ENCODE assay signal across 10 mouse cellular contexts in the genomic region with DNA sequence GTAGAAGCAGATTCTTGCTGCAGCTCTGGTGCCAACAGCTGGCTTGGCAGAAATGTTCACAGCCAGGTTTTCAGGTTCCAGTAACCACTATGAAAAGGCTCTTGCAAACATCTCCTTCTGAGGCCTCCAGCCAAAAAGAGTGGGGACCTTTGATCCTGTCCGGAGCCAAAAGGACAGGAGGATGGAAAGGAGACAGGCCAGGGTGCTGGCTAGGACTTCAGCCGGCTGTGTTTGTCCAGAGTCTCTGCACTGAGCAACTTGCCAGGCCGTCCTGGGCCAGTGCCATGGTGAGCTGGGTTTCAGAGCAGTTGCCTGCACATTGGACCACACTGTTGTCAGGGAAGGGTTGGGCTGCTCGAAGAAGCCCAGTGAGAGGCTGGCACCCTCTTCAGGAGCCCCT. TPM values are rescaled to one million over a fixed set of nuclear protein-coding genes. Genes with fewer than 3 reads are reported as not detected.
DNase-seq lines count a peak whose midpoint lies in the region; ATAC-seq and TF ChIP-seq lines count a peak whose summit lies in the region.
"Had no signal": no experiment of that assay in that cellular context is flagged by ENCODE, and none has a peak within 500 bp of the region (broad histone marks: within the 10 kb centered on the region; RNA-seq: fewer than 3 reads in every experiment).

No protein-coding gene starts in this region.

- H3K9me3 ChIP-seq in hindbrain, embryonic 15.5 days = no peaks in the 10 kb centered on the region
- H3K9me3 ChIP-seq in hindbrain, embryonic 13.5 days = no peaks in the 10 kb centered on the region
- no peaks in the 10 kb centered on the region for H3K9me3 ChIP-seq in embryonic facial prominence, embryonic 10.5 days
- H3K9me3 ChIP-seq: neural tube, embryonic 13.5 days had no signal

- WGBS in hindbrain, embryonic 15.5 days = 68% methylated on average over 4 of the region's 4 CpGs
- 85% methylated on average over 4 of the region's 4 CpGs for WGBS in hindbrain, embryonic 13.5 days
- 20% methylated on average over 4 of the region's 4 CpGs for WGBS in cerebellum, adult 2 months
- WGBS in embryonic facial prominence, embryonic 10.5 days = 78% methylated on average over 4 of the region's 4 CpGs

- H3K4me2 ChIP-seq in hindbrain, embryonic 15.5 days = no peak overlapping the region
- no peak overlapping the region for H3K4me2 ChIP-seq in hindbrain, embryonic 13.5 days
- H3K4me2 ChIP-seq: neural tube, embryonic 13.5 days had no signal

- ATAC-seq in hindbrain, embryonic 15.5 days (ENCODE audit: low FRiP score, low read depth) = 0 out of 2 replicates have a peak, but pooled peaks have one; percentile 48
- ATAC-seq in hindbrain, embryonic 13.5 days (ENCODE audit: low FRiP score) = no peak
- no peak for ATAC-seq in activated CD4-positive, CD25-positive, alpha-beta regulatory T cell, adult 4 months

- no peak overlapping the region for H3K9ac ChIP-seq in hindbrain, embryonic 15.5 days
- no peak overlapping the region for H3K9ac ChIP-seq in hindbrain, embryonic 13.5 days
- H3K9ac ChIP-seq: neural tube, embryonic 13.5 days had no signal

- H3K27ac ChIP-seq in hindbrain, embryonic 15.5 days (replicated peaks) = no peak overlapping the region
- no peak overlapping the region for H3K27ac ChIP-seq in hindbrain, embryonic 13.5 days
- H3K27ac ChIP-seq in cerebellum, adult 2 months (ENCODE audit: insufficient read depth, low read length) = no peak overlapping the region
- no peak overlapping the region for H3K27ac ChIP-seq in embryonic facial prominence, embryonic 10.5 days (replicated peaks)
- H3K27ac ChIP-seq: neural tube, embryonic 13.5 days had no signal

- H3K27me3 ChIP-seq in hindbrain, embryonic 15.5 days = no peaks in the 10 kb centered on the region
- H3K27me3 ChIP-seq in hindbrain, embryonic 13.5 days = no peaks in the 10 kb centered on the region
- no peaks in the 10 kb centered on the region for H3K27me3 ChIP-seq in cerebellum, adult 2 months (ENCODE audit: control insufficient read depth, insufficient read depth, low read length)
- H3K27me3 ChIP-seq in embryonic facial prominence, embryonic 10.5 days (replicated peaks; ENCODE audit: low read depth, poor library complexity, severe bottlenecking) = 0 out of 2 replicates have a peak, but pooled peaks cover 6% of the 10 kb centered on the region

- DNase-seq in NIH3T3 (ENCODE audit: low read depth) = peak; percentile 36
- DNase-seq in cerebellum, adult 2 months = peak; percentile 41 to 61
- DNase-seq in layer of hippocampus, postnatal 10 days (ENCODE audit: low spot score in 2 of 2) = peak; percentile 75 to 83
- no peak for DNase-seq in embryonic facial prominence, embryonic 10.5 days (ENCODE audit: low spot score)
- DNase-seq in spleen, postnatal 10 days (ENCODE audit: low spot score in 2 of 2) = no peak

- no peaks in the 10 kb centered on the region for H3K36me3 ChIP-seq in hindbrain, embryonic 15.5 days
- H3K36me3 ChIP-seq in hindbrain, embryonic 13.5 days = no peaks in the 10 kb centered on the region
- no peaks in the 10 kb centered on the region for H3K36me3 ChIP-seq in embryonic facial prominence, embryonic 10.5 days (replicated peaks)
- H3K36me3 ChIP-seq: neural tube, embryonic 13.5 days had no signal

- H3K4me3 ChIP-seq in hindbrain, embryonic 15.5 days = no peak overlapping the region
- H3K4me3 ChIP-seq in hindbrain, embryonic 13.5 days = no peak overlapping the region
- H3K4me3 ChIP-seq in cerebellum, adult 2 months (replicated peaks; ENCODE audit: insufficient read depth, low read depth, low read length) = no peak overlapping the region
- H3K4me3 ChIP-seq in embryonic facial prominence, embryonic 10.5 days = no peak overlapping the region
- H3K4me3 ChIP-seq: neural tube, embryonic 13.5 days had no signal

- no peak for TF ChIP-seq POLR2A in cerebellum, adult 2 months (IDR thresholded peaks at IDR 0.05; ENCODE audit: borderline replicate concordance, insufficient read depth, low read length)

- peaks cover 28% of the 10 kb centered on the region for H3K4me1 ChIP-seq in hindbrain, embryonic 15.5 days (replicated peaks)
- peaks cover 33% of the 10 kb centered on the region for H3K4me1 ChIP-seq in hindbrain, embryonic 13.5 days (replicated peaks)
- peaks cover 5% of the 10 kb centered on the region; the same call in 1 of the 2 replicates for H3K4me1 ChIP-seq in cerebellum, adult 2 months (ENCODE audit: control insufficient read depth, insufficient read depth, low read length)
- peaks cover 24% of the 10 kb centered on the region for H3K4me1 ChIP-seq in embryonic facial prominence, embryonic 10.5 days

- TF ChIP-seq CTCF in cerebellum, adult 2 months (IDR thresholded peaks at IDR 0.05; ENCODE audit: borderline replicate concordance, insufficient read depth, low read depth, low read length) = no peak

RNA-seq across cellular contexts. Expression of a gene that starts 31.9 kb away (rescaled TPM):
- 22.3 and 24.4 TPM in 2 replicates for polyA plus RNA-seq in hindbrain, embryonic 15.5 days (2015; fragmentation: Nextera tagmentation; extraction: Ambion mirVana)
- polyA plus RNA-seq in hindbrain, embryonic 13.5 days (2015; fragmentation: Nextera tagmentation; extraction: Ambion mirVana) = 9.7 and 10.2 TPM in 2 replicates
- 44.2 and 47.3 TPM in 2 replicates for polyA plus RNA-seq in cerebellum, adult 2 months (2012; rRNA removed)
- 10 to 100 TPM; 53.2 to 59.6 TPM for total RNA-seq in layer of hippocampus, postnatal 10 days (2021)
- 6.7 and 8.1 TPM in 2 replicates for polyA plus RNA-seq in embryonic facial prominence, embryonic 10.5 days (2016; fragmentation: Nextera tagmentation; extraction: Ambion mirVana)
- polyA plus RNA-seq in activated CD4-positive, CD25-positive, alpha-beta regulatory T cell, adult 4 months (2017; shearing (Covaris generic)) = not detected
- total RNA-seq: megakaryocyte, adult 5-6 weeks had no signal

Comparison
In these comparisons a context has a peak if more than half of its experiments do, and no peak if none do; other contexts are left out.
1. DNase-seq: peak in NIH3T3 (single experiment), cerebellum, adult 2 months (2 of 2) and layer of hippocampus, postnatal 10 days (2 of 2); none in embryonic facial prominence, embryonic 10.5 days (single experiment) and spleen, postnatal 10 days (0 of 2).